Mouse (Mus musculus) small intestine, adult 2 months (tissue): ENCODE measurements at regions not wholly inside any gene's neighbourhood (a gene's known extent, or its start where the extent isn't known, plus 50 kb on each side); places are given as distances from the start of the nearest gene placed in this dataset.

Experiments
- CTCF ChIP-seq: fragments of 200-500 bp; IDR thresholded peaks from 2 replicates; pipeline ENCODE4 v1.5.1; 2012; ENCODE audit warnings: low read depth, mild to moderate bottlenecking, control low read depth, inconsistent platforms, low read length, moderate library complexity, mixed read lengths; ENCODE audit not compliant: insufficient replicate concordance, insufficient read length; ENCODE audit errors: extremely low read depth
- POLR2A ChIP-seq: fragments of 200-500 bp; IDR thresholded peaks from 2 replicates; pipeline ENCODE4 v1.6.1; 2012; ENCODE audit warnings: low read depth, mild to moderate bottlenecking, control low read depth, inconsistent platforms, low read length, moderate library complexity

GRCm38 (mm10) chr11:26962040-26962927, 368.5 kb upstream of the Vrk2 start:
- TF ChIP-seq CTCF (no peak), POLR2A (no peak)
